Mouse (Mus musculus) CH12F3 (cell line): Measurements from ENCODE around the gene Cd164.

Source experiments
- in situ Hi-C: fragments of 300-500 bp; cut with MboI; formaldehyde crosslinking; loops from 2 replicates; pipeline ENCODE4 v1.14.3; 2020; ENCODE audit warnings: low sequenced_read_pairs

Gene Cd164

GRCm38 (mm10) chr10:41518981-41519618 lies at the start of gene Cd164:
TSS of gene Cd164 (plus strand) at chr10:41519414.
- in situ Hi-C loops = loop anchor here (5.0 to 10.0 kb wide), 2 partner anchors 163 to 776 kb away; no protein-coding TSS in a partner anchor

- in situ Hi-C loops = no loop called here
These were observed 48.5 kb upstream of the Cd164 start for GRCm38 (mm10) chr10:41470693-41471092.

- in situ Hi-C loops = no loop called here
These were observed 46.7 kb upstream of the Cd164 start for GRCm38 (mm10) chr10:41472534-41472933.

GRCm38 (mm10) chr10:41472962-41473481 lies 46.2 kb upstream of the Cd164 start:
- in situ Hi-C loops = no loop called here

- in situ Hi-C loops = no loop called here
These were observed 45.3 kb upstream of the Cd164 start for GRCm38 (mm10) chr10:41473782-41474468.

- in situ Hi-C loops = no loop called here
These were observed 44.2 kb upstream of the Cd164 start for GRCm38 (mm10) chr10:41474981-41475391.

GRCm38 (mm10) chr10:41476171-41477017 lies 42.8 kb upstream of the Cd164 start, which contains the start of gene Mical1:
TSS of gene Mical1 (plus strand) at chr10:41476314.
- in situ Hi-C loops = no loop called here

- in situ Hi-C loops = no loop called here
These were observed 42.3 kb upstream of the Cd164 start for GRCm38 (mm10) chr10:41477018-41477277.

GRCm38 (mm10) chr10:41477278-41478181 lies 41.7 kb upstream of the Cd164 start:
- in situ Hi-C loops = no loop called here

GRCm38 (mm10) chr10:41479961-41480360 lies 39.3 kb upstream of the Cd164 start:
- in situ Hi-C loops = no loop called here

- in situ Hi-C loops = no loop called here
These were observed 38.0 kb upstream of the Cd164 start for GRCm38 (mm10) chr10:41480938-41481880.

GRCm38 (mm10) chr10:41482446-41482845 lies 36.8 kb upstream of the Cd164 start:
- in situ Hi-C loops = no loop called here

- in situ Hi-C loops = no loop called here
These were observed 33.4 kb upstream of the Cd164 start for GRCm38 (mm10) chr10:41485778-41486177.

- in situ Hi-C loops = no loop called here
These were observed 32.6 kb upstream of the Cd164 start for GRCm38 (mm10) chr10:41486506-41487170.

GRCm38 (mm10) chr10:41488877-41489276 lies 30.3 kb upstream of the Cd164 start:
- in situ Hi-C loops = no loop called here

GRCm38 (mm10) chr10:41489294-41489693 lies 29.9 kb upstream of the Cd164 start:
- in situ Hi-C loops = no loop called here

- in situ Hi-C loops = no loop called here
These were observed 29.3 kb upstream of the Cd164 start, which contains the start of the genes Smpd2 and Ppil6 for GRCm38 (mm10) chr10:41489708-41490517. TSS of gene Smpd2 (minus strand) at chr10:41490369. TSS of gene Ppil6 (plus strand) at chr10:41490439.

GRCm38 (mm10) chr10:41490518-41490873 lies 28.7 kb upstream of the Cd164 start:
- in situ Hi-C loops = no loop called here
